Mouse (Mus musculus) limb, embryonic 15.5 days (tissue): Measurements from ENCODE around the gene 9930021J03Rik. TPM values are rescaled to one million over a fixed set of nuclear protein-coding genes. Genes with fewer than 3 reads are reported as not detected.

ENCODE experiments used
- ATAC-seq: fragments of 200-750 bp; cut with Nextera tagmentation; 2 replicates; pipeline ENCODE4 v1.8.0; 2017; ENCODE audit warnings: low read depth, moderate TSS enrichment; ENCODE audit not compliant: insufficient number of reproducible peaks, low FRiP score, low TSS enrichment
- H3K27ac ChIP-seq: fragments of 300-500 bp; sonication (generic); 2 replicates; pipeline ENCODE4 v1.5.1; 2015; ENCODE audit warnings: moderate library complexity, mild to moderate bottlenecking, inconsistent platforms
- H3K27me3 ChIP-seq: fragments of 300-500 bp; sonication (generic); 2 replicates; pipeline ENCODE4 v1.6.1; 2015; ENCODE audit warnings: inconsistent platforms
- H3K36me3 ChIP-seq: fragments of 300-500 bp; sonication (generic); 2 replicates; pipeline ENCODE4 v1.6.1; 2015; ENCODE audit warnings: inconsistent platforms
- H3K4me1 ChIP-seq: fragments of 300-500 bp; sonication (generic); 2 replicates; pipeline ENCODE4 v1.6.1; 2015; ENCODE audit warnings: inconsistent platforms
- H3K4me2 ChIP-seq: fragments of 300-500 bp; sonication (generic); 2 replicates; pipeline ENCODE4 v1.6.1; 2015; ENCODE audit warnings: mild to moderate bottlenecking, inconsistent platforms
- H3K4me3 ChIP-seq: fragments of 300-500 bp; sonication (generic); 2 replicates; pipeline ENCODE4 v1.5.1; 2015; ENCODE audit warnings: mild to moderate bottlenecking, inconsistent platforms
- H3K9ac ChIP-seq: fragments of 300-500 bp; sonication (generic); 2 replicates; pipeline ENCODE4 v1.6.1; 2015; ENCODE audit warnings: inconsistent platforms
- H3K9me3 ChIP-seq: fragments of 300-500 bp; sonication (generic); 2 replicates; pipeline ENCODE4 v1.6.1; 2016; ENCODE audit warnings: inconsistent platforms
- WGBS: fragments of 180-500 bp; shearing (Covaris S2); methylation state at CpG from one replicate; pipeline ENCODE4 v1.1.7; 2015; 5-methylcytosine and 5-hydroxymethylcytosine counted together
- polyA plus RNA-seq: library from polyadenylated mRNA; unstranded; fragments of >200 nt; fragmentation: Nextera tagmentation; extraction: Ambion mirVana; gene quantifications from 2 replicates; pipeline ENCODE4 v1.2.1, GENCODE M21; 2015

Gene 9930021J03Rik
- polyA plus RNA-seq = 4.2 and 5.0 TPM in 2 replicates

GRCm38 (mm10) chr19:29805917-29806785 lies at the start of gene 9930021J03Rik:
TSS of gene 9930021J03Rik (minus strand) at chr19:29805989.
- under 1% methylated on average over 62 of the region's 95 CpGs for WGBS
- Histone ChIP-seq H3K4me2 (peak within 1 kb of the TSS; percentile 75), H3K27ac (peak within 1 kb of the TSS; percentile 96), H3K27me3 (no peaks in the 10 kb centered on the region), H3K4me1 (peaks cover 7% of the 10 kb centered on the region), H3K36me3 (peaks cover 21% of the 10 kb centered on the region), H3K9me3 (no peaks in the 10 kb centered on the region), H3K9ac (peak within 1 kb of the TSS; percentile 87), H3K4me3 (peak within 1 kb of the TSS; percentile 88)
- peak; percentile 95 for ATAC-seq

GRCm38 (mm10) chr19:29853711-29854110 lies 47.9 kb upstream of the 9930021J03Rik start:
- Histone ChIP-seq H3K27ac (no peak overlapping the region), H3K36me3 (no peaks in the 10 kb centered on the region), H3K27me3 (no peaks in the 10 kb centered on the region), H3K9me3 (no peaks in the 10 kb centered on the region), H3K9ac (no peak overlapping the region), H3K4me1 (no peaks in the 10 kb centered on the region), H3K4me3 (no peak overlapping the region), H3K4me2 (no peak overlapping the region)
- WGBS = 81% methylated on average over 5 of the region's 5 CpGs
- no peak for ATAC-seq

GRCm38 (mm10) chr19:29851036-29851690 lies 45.4 kb upstream of the 9930021J03Rik start:
- no peaks in the 10 kb centered on the region for H3K4me1 ChIP-seq
- no peaks in the 10 kb centered on the region for H3K36me3 ChIP-seq
- no peak for ATAC-seq
- H3K27ac ChIP-seq = no peak overlapping the region
- H3K4me2 ChIP-seq = no peak overlapping the region
- H3K9me3 ChIP-seq = no peaks in the 10 kb centered on the region
- no peaks in the 10 kb centered on the region for H3K27me3 ChIP-seq
- no peak overlapping the region for H3K4me3 ChIP-seq
- no peak overlapping the region for H3K9ac ChIP-seq
- 47% methylated on average over 12 of the region's 12 CpGs for WGBS

GRCm38 (mm10) chr19:29849924-29850551 lies 44.2 kb upstream of the 9930021J03Rik start:
- H3K4me2 ChIP-seq = no peak overlapping the region
- no peaks in the 10 kb centered on the region for H3K9me3 ChIP-seq
- no peaks in the 10 kb centered on the region for H3K4me1 ChIP-seq
- H3K27me3 ChIP-seq = no peaks in the 10 kb centered on the region
- no peak for ATAC-seq
- H3K4me3 ChIP-seq = no peak overlapping the region
- H3K27ac ChIP-seq = no peak overlapping the region
- no peaks in the 10 kb centered on the region for H3K36me3 ChIP-seq
- H3K9ac ChIP-seq = no peak overlapping the region
- 73% methylated on average over 11 of the region's 11 CpGs for WGBS

DNA sequence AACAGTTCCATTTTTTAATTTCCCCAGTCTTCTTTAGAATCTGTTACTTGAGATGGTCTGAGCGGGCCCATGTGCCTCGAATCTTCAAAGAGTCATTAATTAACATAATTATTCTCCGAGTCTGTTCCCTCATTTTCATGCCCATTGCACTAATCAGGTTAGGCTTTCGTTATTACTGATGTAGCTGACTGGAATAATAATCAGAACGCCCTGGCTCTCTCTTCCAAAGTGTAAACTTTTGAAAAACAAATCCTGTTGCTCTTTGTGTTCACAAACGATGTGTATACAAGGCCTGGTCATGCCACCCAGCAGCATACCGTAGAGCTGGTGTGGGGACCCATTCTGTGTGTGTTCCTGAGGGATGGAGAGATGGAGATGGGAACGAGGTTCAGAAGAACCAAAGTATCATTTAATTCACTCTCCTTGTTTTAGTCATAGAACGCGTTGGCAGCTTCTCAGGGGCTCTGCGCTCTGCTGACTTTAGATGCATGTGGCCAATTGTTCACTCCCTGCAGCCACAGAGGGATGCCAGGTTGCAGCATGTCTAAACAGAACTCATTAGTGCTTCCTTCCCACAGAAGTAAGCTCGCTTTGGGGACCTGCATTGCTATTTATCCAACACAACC lies 38.4 kb upstream of the 9930021J03Rik start:
- Histone ChIP-seq H3K27me3 (no peaks in the 10 kb centered on the region), H3K4me2 (no peak overlapping the region), H3K4me3 (no peak overlapping the region), H3K9ac (no peak overlapping the region), H3K9me3 (no peaks in the 10 kb centered on the region), H3K36me3 (no peaks in the 10 kb centered on the region), H3K27ac (peak overlapping the region; percentile 59), H3K4me1 (peaks cover 12% of the 10 kb centered on the region; the same call in 1 of the 2 replicates)
- no peak for ATAC-seq
- 53% methylated on average over 12 of the region's 12 CpGs for WGBS

GRCm38 (mm10) chr19:29843641-29844035 lies 37.8 kb upstream of the 9930021J03Rik start:
- Histone ChIP-seq H3K4me3 (no peak overlapping the region), H3K27ac (peak overlapping the region; percentile 59), H3K9me3 (no peaks in the 10 kb centered on the region), H3K36me3 (no peaks in the 10 kb centered on the region), H3K4me1 (peaks cover 12% of the 10 kb centered on the region; the same call in 1 of the 2 replicates), H3K9ac (no peak overlapping the region), H3K4me2 (no peak overlapping the region), H3K27me3 (no peaks in the 10 kb centered on the region)
- ATAC-seq = no peak
- 37% methylated on average over 5 of the region's 5 CpGs for WGBS

- H3K4me1 ChIP-seq = peaks cover 12% of the 10 kb centered on the region; the same call in 1 of the 2 replicates
- H3K4me3 ChIP-seq = no peak overlapping the region
- H3K9me3 ChIP-seq = no peaks in the 10 kb centered on the region
- H3K36me3 ChIP-seq = no peaks in the 10 kb centered on the region
- H3K4me2 ChIP-seq = no peak overlapping the region
- H3K27ac ChIP-seq = peak overlapping the region; percentile 59
- WGBS = 33% methylated on average over 8 of the region's 8 CpGs
- ATAC-seq = no peak
- no peak overlapping the region for H3K9ac ChIP-seq
- no peaks in the 10 kb centered on the region for H3K27me3 ChIP-seq
Observed at GRCm38 (mm10) chr19:29842973-29843372, 37.2 kb upstream of the 9930021J03Rik start.

GRCm38 (mm10) chr19:29840642-29841041 lies 34.9 kb upstream of the 9930021J03Rik start:
- no peaks in the 10 kb centered on the region for H3K36me3 ChIP-seq
- ATAC-seq = no peak
- H3K9me3 ChIP-seq = no peaks in the 10 kb centered on the region
- peaks cover 16% of the 10 kb centered on the region for H3K4me1 ChIP-seq
- no peak overlapping the region for H3K27ac ChIP-seq
- H3K9ac ChIP-seq = no peak overlapping the region
- H3K27me3 ChIP-seq = no peaks in the 10 kb centered on the region
- WGBS = 73% methylated on average over 4 of the region's 4 CpGs
- no peak overlapping the region for H3K4me3 ChIP-seq
- H3K4me2 ChIP-seq = no peak overlapping the region

- Histone ChIP-seq H3K4me1 (peaks cover 11% of the 10 kb centered on the region), H3K9ac (no peak overlapping the region), H3K27me3 (no peaks in the 10 kb centered on the region), H3K36me3 (no peaks in the 10 kb centered on the region), H3K4me3 (no peak overlapping the region), H3K9me3 (no peaks in the 10 kb centered on the region), H3K27ac (no peak overlapping the region), H3K4me2 (no peak overlapping the region)
- ATAC-seq = no peak
- WGBS = 77% methylated on average over 3 of the region's 3 CpGs
Observed at GRCm38 (mm10) chr19:29838636-29839135, 32.9 kb upstream of the 9930021J03Rik start.

GRCm38 (mm10) chr19:29838171-29838570 lies 32.4 kb upstream of the 9930021J03Rik start:
- no peaks in the 10 kb centered on the region for H3K27me3 ChIP-seq
- H3K4me1 ChIP-seq = peaks cover 6% of the 10 kb centered on the region
- no peak for ATAC-seq
- H3K4me2 ChIP-seq = no peak overlapping the region
- no peaks in the 10 kb centered on the region for H3K9me3 ChIP-seq
- H3K36me3 ChIP-seq = no peaks in the 10 kb centered on the region
- no peak overlapping the region for H3K4me3 ChIP-seq
- 50% methylated on average over 1 of the region's 1 CpGs for WGBS
- H3K27ac ChIP-seq = no peak overlapping the region
- no peak overlapping the region for H3K9ac ChIP-seq

DNA sequence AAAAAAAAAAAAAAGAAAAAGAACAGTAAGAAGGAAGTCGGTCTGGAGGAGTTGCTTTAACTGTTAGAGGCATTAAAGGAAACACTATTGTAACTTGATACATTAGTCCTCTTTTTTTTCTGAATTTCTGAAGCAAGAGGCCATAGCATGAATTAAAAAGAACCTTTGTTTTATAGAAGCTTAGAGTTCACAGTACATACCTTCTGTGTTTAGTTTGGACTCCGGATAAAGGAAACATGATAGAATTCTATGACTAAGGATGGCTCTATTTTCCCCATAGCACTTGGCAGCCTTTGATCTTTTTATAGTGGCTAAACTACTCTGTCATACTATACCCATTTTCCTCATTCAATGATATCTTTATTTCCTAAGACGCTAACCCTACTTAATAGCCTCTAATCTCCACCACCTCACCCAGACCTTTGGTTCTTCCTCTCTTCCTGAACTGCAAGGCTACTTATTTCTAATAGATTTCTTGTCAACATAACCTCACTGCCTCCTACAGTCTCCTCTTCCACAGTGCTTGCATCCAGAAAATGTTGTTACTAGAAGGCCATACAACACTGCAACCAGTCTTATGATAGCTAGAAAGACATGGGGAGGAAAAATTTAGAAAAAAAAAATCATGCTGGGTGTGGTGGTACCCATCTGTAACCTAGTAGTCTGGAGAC lies 29.7 kb upstream of the 9930021J03Rik start:
- no peak overlapping the region for H3K4me2 ChIP-seq
- no peaks in the 10 kb centered on the region for H3K27me3 ChIP-seq
- H3K4me3 ChIP-seq = no peak overlapping the region
- H3K4me1 ChIP-seq = peaks cover 3% of the 10 kb centered on the region; the same call in 1 of the 2 replicates
- ATAC-seq = no peak
- no peaks in the 10 kb centered on the region for H3K36me3 ChIP-seq
- no peaks in the 10 kb centered on the region for H3K9me3 ChIP-seq
- no peak overlapping the region for H3K9ac ChIP-seq
- no peak overlapping the region for H3K27ac ChIP-seq
- 34% methylated on average over 3 of the region's 3 CpGs for WGBS
